Mouse (Mus musculus) brain, embryonic 18.5 days (tissue): ENCODE results near the gene Nr2f2.

Experiments
- DNase-seq: peaks from one replicate; pipeline ENCODE4 v3.0.0-alpha.2; 2012; ENCODE audit warnings: low read depth, low spot score

Gene Nr2f2

DNA sequence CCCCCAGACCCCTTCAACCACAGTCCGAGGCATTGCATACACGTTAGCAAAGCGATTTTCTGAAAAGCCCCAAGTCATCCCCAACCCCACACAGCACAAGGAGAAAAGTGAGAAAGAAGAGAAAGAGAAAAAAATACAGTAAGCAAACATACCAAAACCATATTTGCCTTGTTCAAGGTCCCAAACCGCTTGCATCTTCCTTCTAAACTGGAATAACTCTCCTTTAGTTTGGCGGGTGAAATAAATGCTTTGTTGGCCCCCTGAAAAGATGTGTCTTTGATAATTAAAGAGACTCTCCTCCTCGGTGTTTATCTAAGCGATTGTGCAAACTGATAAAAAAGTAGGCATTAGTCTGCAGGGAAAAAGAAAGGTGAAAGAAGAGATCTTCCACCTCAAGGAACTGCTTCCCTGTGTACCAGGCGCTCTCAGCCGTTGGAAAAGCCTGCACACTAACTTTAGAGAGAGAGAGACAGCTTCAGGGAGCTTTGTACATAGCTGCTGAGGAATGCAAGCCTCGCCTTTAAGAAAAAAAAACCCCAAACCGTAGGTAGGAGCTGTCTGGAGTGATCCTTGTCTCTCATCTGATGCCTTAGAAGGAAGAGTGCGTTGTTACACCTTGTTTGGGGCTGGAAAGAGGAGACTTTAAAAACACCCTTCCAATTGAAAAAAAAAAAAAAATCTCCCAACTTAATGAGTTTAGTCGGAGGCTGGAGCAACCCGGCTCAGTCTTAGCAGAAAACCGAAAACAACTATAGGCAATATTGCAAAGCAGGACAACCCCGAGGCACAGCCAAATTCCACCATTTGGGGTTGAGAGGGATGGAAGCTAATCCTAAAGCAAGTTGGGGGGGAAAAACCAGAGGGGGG lies at the start of gene Nr2f2:
Gene Nr2f2, minus strand, starts transcription at position 795 of the 867 bp plus-strand sequence.
- DNase-seq, result no peak

DNA sequence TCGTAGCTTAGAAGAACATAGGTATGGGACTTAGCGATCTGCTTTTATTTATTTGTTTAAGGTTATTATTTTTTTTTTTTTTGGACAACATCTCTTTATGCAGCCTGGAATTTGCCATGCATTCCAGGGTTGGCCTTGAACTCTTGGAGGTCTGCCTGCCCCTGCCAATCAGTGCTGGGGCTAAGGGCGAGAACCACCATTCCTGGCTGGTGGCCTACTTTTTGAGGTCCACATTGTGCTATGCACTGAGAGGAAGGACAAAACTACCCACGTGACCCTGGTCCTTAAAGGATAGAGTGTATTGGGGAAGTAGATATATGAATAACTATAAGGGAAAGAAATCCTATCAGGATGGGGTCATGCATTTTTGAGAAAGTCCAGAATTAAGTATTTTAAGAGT lies 47.9 kb upstream of the Nr2f2 start:
- DNase-seq, result no peak

DNA sequence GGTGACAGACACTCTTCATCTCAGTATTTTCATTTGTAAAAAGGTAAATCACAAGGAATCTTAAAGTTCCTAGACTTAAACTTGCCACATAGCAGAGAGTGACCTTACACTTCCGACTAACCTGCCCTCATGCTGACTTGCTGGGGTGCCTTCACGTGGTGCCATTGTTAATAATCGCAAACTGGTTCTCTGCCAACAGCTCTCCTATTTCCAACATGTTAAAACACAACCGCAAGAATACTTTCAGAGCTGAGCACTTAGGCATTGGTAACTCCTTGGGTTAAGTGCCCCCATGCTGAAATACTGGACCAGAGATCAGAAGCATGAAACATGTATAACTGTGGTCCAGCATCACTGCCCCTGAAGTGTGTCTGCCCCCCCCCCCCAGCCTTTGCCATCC lies 47.1 kb upstream of the Nr2f2 start:
- DNase-seq, result no peak

DNA sequence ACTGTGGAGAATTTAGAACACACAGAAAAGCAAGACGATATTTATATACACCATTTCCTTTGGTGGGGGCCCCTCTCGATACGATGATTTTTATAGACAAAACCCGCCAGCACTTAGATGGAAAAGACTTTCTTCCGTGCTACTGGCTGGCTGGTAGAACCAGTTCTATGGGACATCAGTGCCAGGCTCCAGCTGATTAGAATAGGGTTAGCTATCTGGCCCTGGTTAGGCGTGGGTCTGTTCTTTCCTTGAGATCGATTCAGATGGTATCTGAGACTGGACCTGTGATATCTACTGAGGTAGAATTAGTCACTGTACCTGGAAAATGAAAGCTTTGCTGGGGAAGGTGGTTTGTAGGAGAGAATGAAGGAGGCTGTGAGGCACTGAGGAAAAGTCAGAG lies 46.4 kb upstream of the Nr2f2 start:
- DNase-seq, result no peak

DNA sequence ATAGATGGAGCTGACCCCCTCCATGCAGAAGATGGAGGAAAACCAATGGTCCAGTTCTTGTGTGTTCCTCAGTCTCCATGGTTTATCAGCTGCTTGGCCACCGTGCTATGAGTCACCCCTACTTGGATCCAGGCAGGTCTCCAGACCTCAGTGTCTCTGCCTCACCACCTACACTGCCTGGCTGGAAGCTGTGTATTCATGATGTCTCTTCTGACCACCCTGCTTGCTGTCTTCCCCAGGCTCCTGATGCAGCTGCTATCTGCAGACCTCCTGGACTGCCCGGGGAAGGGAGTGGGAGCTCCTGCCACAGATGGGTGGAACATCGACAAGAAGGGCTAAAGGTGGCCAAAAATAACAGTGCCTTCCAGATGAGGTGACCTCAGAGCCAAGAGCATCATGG lies 43.8 kb upstream of the Nr2f2 start:
- DNase-seq, result no peak

DNA sequence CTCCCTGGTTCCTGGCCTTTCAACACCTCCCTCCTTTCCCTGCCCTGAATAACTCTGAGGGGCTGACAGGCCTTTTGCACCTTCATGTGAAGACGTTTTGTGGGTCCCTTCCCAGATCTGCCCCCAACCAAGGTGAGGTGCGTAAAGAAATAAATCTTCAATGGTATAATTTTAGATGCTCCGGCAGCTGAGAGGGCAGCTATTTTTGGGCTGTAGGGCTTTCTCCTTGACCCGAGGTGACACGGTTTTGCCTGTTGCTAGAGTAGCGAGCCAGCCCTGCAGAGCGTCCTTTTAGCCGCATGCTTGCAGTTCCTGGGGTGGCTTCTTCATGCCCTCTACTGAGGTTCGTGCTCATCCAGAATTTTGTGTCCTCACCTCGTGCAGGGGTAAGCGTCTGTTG lies 43.4 kb upstream of the Nr2f2 start:
- DNase-seq, result no peak

DNA sequence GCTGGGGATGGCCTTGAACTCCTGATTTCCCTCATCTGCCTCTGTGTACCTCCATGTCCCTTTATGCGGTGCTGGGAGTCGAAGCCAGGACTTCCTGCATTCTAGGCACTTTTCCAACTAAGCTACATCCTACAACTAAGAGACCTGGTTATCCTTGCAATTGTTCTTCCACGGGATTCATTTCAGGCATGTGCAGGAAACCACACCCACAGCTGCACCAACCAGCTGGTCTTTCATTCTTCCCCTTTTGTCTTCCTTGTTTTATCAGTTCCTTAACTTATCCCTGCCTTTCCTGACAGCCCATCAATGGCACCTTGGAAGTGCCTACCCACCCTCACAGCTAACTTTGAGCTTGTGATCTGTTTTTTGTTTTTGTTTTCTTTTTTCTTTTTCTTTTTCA lies 42.3 kb upstream of the Nr2f2 start:
- no peak for DNase-seq

DNA sequence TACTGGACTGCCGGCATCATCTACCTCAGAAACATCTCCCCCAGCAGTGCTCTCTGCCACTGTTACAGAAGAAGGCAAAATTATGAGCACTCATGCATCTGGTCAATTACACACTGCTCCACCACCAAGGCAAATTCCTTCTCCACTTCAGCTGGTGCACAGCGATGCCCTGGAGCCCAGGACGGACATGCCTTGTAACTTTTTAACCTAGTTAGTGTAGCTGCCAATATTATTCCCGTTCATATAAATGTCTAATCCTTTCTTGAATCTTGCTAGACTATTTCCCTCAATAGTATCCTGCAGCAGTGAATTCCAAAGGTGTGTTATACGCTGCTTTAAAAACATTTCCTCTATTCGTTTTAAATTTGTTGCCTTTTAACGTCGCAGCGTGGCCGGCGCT lies 40.6 kb upstream of the Nr2f2 start:
- no peak for DNase-seq

DNA sequence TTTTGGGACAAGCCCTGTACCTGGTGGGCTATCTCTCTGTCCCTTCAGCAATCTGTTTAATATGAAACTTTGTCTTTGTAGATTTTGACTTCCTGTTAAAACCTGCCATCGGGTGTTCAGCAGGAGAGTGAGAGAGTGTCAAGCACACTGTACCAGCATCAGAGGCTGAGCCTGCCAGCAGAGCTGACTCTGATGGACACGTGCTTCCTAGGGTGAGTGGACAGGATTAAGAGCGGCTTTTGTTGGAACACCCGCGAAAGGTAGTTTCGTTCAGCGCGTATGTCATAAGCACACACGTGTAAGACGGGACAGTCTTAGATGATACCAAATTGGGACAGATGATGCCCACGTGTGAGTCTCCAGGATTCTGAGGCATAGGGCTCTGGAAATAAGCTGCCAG lies 40.0 kb upstream of the Nr2f2 start:
- DNase-seq, result no peak

DNA sequence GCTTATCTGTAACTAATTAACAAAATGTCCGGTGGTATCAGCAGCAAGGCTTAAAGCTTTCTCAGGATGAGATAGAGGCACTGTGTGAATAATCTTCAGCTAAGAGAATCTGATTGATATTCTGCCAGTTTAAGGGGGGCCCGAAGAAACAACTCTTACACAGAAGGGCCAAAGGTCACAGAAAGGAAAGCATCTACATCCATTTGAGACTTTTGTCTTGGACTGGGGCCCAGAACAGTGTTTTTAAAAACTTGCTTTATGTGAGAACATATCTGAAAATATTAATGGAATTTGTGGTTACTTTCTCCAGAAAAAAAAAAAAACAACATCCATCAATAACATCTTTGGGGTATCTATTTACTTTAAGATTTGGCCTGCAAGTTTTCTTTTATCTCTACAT lies 38.9 kb upstream of the Nr2f2 start:
- no peak for DNase-seq

DNA sequence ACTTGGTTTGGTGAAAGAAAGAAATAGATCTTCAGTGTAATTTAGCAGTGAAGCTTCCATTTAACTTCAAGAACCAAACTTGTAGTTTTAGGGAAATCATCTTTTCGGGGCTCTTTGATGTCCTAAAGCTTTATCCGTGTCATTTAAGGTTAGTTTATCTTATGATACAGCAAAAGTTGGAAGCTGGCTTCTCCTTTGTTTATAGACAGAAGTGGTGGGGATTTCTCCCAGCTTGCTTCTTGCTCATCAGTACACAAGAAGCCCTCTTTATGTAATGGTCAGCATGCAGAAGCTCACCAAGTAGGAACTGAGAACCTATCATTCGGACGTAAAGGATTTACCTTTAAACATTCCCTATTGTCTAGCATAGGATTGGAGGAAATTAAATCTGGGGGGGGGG lies 16.3 kb upstream of the Nr2f2 start:
- DNase-seq, result no peak

DNA sequence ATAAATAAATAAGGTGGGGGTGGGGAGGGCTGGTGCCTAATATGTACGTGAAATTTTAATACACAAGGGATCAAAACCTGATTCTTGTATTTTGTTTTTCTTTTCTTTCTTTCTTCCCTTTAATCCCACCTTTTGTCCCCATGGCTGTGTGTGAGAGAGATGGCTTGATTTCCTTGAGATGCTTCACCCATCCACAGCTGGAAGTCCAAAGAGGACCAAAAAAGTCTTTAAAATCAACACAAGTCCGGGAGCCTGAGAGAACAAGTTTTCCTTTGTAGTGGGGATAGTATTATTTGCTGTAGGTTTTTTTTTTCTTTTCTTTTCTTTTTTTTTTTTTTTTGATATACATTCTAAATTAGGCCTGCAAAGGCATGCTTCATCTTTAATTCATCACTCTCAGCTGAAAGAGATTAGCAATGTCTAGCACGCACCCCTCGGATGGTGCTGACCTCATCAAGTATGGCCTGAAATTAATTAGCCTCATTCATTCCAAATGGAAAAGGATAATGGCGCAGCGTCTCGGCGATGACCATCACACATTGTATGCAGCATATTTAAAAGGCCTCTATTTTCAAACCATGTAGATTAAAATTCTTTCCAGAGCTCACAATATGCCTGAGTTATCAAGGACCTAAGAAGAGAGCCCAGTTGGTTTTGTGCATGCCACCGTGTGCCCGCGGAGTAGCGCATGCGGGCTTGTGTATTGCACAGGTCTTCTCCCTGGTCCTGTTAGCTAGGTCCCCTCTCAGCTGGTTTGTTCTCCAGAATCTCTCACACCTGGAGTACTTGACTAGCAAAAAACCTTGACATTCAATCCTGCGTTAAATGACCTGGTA lies 15.1 kb upstream of the Nr2f2 start:
- DNase-seq, result no peak

DNA sequence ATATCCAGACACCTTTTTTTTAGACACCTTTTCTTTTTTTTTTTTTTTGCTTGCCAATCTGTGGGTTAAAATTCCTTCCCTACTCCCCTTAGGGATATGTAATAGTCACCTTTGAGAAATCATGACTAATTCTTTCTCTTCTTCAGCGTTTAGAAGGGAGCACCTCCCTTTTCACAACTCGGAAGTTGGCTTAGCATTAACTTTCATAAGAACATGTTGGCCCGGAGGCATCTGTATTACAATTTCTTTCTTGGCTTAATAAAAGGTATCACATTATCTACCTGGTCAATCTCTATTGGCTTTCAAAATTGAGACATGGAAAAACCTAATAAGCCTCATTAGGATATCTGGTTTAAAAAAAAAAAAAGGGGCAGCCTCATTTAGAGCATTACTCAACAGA lies 14.4 kb upstream of the Nr2f2 start:
- DNase-seq, result no peak

DNA sequence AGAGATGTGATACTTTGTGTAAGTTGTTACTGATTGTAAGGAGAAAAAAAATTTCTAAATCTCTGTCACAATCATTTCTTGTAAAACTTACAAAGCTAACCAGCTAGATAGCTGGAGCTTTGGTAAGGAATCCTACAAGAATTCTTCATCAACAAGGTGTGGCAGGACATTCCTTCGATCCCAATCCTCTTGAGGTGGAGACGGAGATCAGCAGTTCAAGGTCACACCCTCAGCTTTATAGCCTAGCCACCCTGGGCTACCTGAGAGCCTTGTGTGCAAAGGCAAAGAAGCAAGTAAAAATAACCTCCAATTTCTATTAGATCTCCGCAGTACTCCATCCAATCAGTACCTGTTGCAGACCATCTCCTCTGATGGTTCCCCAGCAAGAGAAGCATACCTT lies 13.7 kb upstream of the Nr2f2 start:
- no peak for DNase-seq

DNA sequence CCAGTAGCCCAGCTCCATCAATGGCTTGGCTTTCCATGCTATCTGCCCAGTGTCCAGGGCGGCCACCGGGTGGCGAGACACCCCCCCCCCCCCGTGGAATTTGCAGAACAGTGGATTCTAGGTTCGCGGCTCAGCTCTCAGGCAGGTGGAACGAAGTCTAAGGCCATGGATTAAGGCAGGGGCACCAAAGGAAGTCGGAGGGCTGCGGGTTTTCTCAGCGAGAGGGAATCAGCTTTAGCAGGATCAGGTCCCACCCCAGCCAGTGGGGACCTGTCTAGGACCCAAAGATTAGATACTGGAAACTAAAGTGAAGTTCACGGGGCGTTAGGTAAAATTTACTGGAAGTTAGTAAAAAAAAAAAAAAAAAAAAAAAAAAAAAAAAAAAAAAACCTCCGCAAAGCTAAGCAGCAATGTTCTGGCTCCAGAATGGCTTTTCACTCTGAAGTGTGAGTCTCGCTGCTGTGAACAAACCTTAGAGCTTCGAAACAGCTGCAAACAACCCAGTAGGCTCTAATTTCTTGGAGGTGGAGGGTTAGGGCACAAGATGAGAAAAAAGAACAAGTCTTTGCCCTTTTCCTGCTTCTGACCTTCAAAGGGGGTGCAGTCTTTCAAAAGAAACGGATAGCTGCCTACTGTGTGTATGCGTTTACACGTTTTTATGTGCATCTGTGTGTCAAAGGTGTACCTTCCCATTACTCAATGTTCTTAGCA lies 4.2 kb upstream of the Nr2f2 start:
- DNase-seq, result no peak

DNA sequence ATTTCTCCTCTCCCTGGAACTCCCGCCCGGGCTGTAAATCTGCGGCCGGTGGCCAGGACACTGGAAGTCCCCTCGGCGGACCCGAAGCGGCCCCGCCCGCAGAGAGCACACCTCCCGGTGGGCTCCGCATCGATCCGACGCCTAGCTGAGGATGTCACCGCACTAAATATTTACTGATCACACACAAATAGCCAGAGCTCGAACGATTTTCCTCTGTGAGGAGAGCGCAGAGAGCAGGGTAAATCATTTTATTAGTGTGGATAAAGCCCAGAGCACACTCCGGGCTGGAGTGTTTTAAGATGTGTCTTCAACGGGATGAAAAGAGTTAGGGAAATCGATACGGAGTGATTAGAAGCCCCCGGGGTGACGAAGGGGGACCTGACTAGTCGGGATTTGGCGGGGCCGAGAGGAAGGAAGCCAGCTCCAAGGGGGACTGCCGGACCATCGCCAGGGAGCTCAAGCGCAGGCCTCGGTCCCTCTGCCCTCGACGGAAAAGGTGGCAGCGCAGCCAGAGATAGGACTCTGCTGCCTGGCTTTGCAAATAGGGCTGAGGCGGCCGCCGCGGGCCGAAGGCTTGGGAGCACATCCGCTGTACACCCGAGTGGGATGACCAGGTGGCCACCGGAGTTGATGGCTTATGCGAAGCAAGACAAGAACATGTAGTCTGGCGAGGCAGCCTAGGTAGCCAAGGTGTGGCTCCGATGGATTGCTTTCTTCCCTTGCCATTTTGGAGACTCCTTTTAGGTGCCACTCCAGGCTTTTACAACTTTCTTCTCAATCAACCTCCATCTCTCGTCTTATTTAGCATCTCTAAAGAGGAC lies 3.4 kb upstream of the Nr2f2 start:
- no peak for DNase-seq

DNA sequence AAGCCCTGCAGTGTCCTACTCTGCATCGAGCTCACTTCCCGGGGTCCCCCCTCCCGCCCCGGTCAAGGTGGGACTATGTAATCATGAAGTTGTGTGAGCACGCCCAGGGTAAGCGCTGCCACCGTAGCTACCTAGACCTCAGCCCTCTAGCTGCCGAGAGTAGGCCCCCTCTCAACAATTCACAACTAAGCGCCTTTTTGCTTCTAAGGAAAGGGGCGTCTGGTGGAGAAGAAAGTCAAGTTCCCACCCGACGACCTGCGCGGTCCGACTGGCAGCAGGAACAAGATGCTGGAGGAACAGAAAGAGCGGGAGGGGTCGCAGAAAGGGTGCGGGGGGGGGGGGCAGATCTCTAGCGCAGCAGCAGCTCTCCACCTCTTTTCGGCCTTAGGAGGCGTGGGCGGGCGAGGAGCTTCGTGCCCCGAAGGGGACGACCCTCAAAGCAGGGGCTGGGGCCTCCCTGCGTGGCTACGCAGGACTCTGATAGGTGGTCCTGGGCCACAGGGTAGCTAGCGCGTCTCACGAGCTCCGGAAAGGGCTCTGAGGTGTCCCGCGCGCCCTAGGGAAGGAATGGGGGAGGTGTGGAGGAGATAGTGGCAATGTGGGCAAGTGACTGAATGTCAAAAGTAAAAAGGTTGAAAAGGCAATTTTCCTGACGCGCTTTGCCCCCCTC lies 2.7 kb upstream of the Nr2f2 start:
- no peak for DNase-seq

DNA sequence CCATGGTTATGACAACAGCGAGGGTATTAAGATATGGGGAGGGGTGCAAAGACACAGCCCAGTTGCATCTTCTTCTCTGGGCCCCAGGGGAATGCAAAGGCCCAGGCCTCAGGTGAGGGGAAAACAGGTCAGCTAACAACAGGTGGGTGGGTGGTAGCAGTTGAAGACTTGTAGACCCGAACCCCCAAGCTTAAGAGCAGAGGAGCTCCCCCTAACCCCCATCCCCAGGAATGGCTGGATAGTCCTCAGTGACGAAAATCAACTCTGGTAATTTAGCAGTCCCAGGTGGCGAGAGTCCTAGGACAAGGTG lies 2.2 kb upstream of the Nr2f2 start:
- no peak for DNase-seq

DNA sequence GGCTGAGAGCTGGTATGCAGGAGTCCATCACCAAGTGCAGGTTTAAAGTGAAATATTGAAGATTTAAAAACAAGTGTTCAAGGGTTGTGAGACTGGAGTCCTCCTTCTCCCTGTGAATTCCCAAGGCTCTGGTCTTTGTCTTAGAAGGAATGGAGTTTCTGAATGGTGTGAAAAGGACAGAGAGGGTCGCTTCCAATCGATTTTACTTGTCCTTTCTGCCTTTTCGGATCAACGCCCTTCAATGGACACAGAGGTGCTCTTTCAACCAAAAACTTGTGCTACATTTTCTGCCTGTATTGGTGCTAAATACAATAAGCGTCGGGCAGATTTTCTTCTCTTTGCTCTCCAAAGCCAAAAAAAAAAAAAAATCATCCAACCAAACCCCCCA lies 1.7 kb upstream of the Nr2f2 start:
- DNase-seq, result no peak

DNA sequence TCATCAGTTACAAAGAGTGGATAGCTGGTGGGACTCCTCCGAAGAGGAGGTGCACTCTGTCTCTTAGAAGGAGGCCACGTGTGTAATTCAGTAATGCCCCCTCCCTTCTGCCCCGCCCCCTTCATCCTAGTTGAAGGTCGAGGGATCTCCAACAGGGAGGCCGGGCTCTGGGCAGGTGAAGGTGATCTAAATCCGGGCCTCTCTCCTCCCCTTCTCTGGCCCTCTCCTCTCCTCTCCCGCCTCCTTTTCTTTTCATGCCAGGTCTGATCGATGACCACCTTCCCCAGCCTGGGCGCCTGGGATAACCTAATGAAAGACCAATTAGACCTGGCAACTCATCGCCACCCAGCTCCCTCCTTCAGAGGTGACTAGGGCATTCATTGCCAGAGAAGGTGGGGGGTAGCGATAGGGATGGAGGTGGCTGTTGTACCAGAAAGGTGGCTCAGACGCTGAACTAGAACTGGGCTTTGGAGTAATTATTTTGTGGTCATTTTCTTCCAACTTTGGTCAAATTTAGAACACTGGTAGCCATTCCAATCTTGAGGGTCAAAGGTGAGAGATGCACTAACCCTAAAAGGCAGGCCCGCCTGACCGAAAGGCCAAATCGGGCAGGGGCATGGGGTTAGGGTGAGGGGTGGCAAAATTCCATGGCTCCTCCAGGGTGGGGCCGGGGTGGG lies 1.2 kb upstream of the Nr2f2 start:
- DNase-seq, result no peak

DNA sequence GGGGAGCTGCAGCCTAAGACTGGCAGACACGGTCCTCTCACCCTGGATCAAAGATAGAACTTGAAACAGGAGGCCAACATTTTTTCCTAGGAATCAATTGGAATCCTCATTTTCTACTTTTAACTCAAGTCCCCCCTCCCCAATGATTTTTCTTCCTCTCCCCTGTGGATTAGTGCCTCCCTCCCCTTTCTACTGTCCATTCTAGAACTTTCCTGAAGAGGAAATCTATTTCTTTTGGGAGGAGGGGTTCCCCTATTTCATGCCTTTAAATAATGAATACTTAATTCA lies 217 bp upstream of the Nr2f2 start:
- no peak for DNase-seq
